Mouse (Mus musculus) stomach, postnatal 0 days (tissue): ENCODE measurements around the gene Tbc1d10a.

Source experiments
- CTCF ChIP-seq: IDR thresholded peaks from 2 replicates; pipeline ENCODE4 v1.5.1; 2016; ENCODE audit warnings: antibody characterized with exemption, low read depth, mild to moderate bottlenecking, moderate library complexity
- EP300 ChIP-seq: optimal IDR thresholded peaks from 2 replicates; pipeline ENCODE3; 2016; ENCODE audit warnings: antibody characterized with exemption

DNA sequence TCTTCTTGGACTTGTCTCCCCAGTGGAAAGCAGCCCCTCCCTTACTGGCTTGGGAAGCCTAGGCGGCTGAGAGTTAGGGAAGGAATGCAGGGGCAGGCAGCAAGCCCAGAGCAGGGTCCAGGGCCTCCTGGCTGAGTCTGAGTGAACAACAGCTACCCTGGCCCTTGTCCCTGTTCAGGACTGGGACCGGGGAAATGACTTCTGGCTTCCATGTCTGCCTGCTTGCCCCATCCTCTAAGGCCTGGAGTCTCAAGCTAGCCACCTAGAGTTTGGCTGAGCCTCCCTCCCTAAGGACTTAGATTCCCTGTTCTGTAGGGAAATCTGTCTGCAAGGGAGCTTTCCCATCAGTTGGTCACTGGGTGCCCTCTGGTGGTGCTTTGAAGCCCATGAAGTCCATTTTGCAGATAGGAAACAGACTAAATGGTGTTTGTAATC is 32.7 kb downstream of the Tbc1d10a start:
- TF ChIP-seq CTCF (peak; percentile 97), EP300 (no peak)
